Mouse (Mus musculus) small intestine, adult 2 months (tissue): ENCODE measurements around the gene Mesp1. TPM values are rescaled to one million over a fixed set of nuclear protein-coding genes. Genes with fewer than 3 reads are reported as not detected.

Experiments
- H3K27ac ChIP-seq: fragments of 200-500 bp; 2 replicates; pipeline ENCODE4 v1.5.1; 2012; ENCODE audit warnings: low read depth, low read length, control low read depth, inconsistent platforms; ENCODE audit not compliant: insufficient read depth
- H3K27me3 ChIP-seq: fragments of 200-500 bp; 2 replicates; pipeline ENCODE4 v1.6.1; 2012; ENCODE audit warnings: mild to moderate bottlenecking, moderate library complexity, low read length, inconsistent platforms; ENCODE audit not compliant: control insufficient read depth, insufficient read depth
- H3K36me3 ChIP-seq: fragments of 200-500 bp; 2 replicates; pipeline ENCODE4 v1.6.1; 2012; ENCODE audit warnings: mild to moderate bottlenecking, low read length, control low read depth, inconsistent platforms; ENCODE audit not compliant: control insufficient read depth, insufficient read depth
- H3K4me1 ChIP-seq: fragments of 200-500 bp; 2 replicates; pipeline ENCODE4 v1.6.1; 2012; ENCODE audit warnings: low read length, inconsistent platforms, mixed read lengths; ENCODE audit not compliant: control insufficient read depth, insufficient read depth, insufficient read length
- H3K4me3 ChIP-seq: fragments of 200-500 bp; 2 replicates; pipeline ENCODE4 v1.5.1; 2012; ENCODE audit warnings: low read depth, mild to moderate bottlenecking, control low read depth, inconsistent platforms, low read length, moderate library complexity
- CTCF ChIP-seq: fragments of 200-500 bp; IDR thresholded peaks from 2 replicates; pipeline ENCODE4 v1.5.1; 2012; ENCODE audit warnings: low read depth, mild to moderate bottlenecking, control low read depth, inconsistent platforms, low read length, moderate library complexity, mixed read lengths; ENCODE audit not compliant: insufficient replicate concordance, insufficient read length; ENCODE audit errors: extremely low read depth
- POLR2A ChIP-seq: fragments of 200-500 bp; IDR thresholded peaks from 2 replicates; pipeline ENCODE4 v1.6.1; 2012; ENCODE audit warnings: low read depth, mild to moderate bottlenecking, control low read depth, inconsistent platforms, low read length, moderate library complexity
- WGBS: fragments of 180-500 bp; shearing (Covaris S2); methylation state at CpG from one replicate; pipeline ENCODE4 v1.1.7; 2018; 5-methylcytosine and 5-hydroxymethylcytosine counted together
- polyA plus RNA-seq: library from polyadenylated mRNA; depleted of rRNA; stranded (reverse); fragments of >200 nt; gene quantifications from 2 replicates; pipeline ENCODE4 v1.2.3, GENCODE M21; 2012

Mesp1 gene
- polyA plus RNA-seq, 1 experiment = 1.2 TPM

GRCm38 (mm10) chr7:79828341-79828740 is 34.8 kb upstream of the Mesp1 start:
- H3K27me3 ChIP-seq = no peaks in the 10 kb centered on the region
- H3K4me3 ChIP-seq = no peak overlapping the region
- no peak overlapping the region for H3K27ac ChIP-seq
- H3K4me1 ChIP-seq = no peaks in the 10 kb centered on the region; the same call in 1 of the 2 replicates
- peaks cover 70% of the 10 kb centered on the region for H3K36me3 ChIP-seq
- WGBS = 80% methylated on average over 3 of the region's 3 CpGs
- TF ChIP-seq CTCF (no peak), POLR2A (no peak)

GRCm38 (mm10) chr7:79822092-79822695 is 28.6 kb upstream of the Mesp1 start:
- Histone ChIP-seq H3K4me3 (no peak overlapping the region), H3K36me3 (peaks cover 56% of the 10 kb centered on the region), H3K27ac (no peak overlapping the region), H3K4me1 (no peaks in the 10 kb centered on the region; the same call in 1 of the 2 replicates), H3K27me3 (no peaks in the 10 kb centered on the region)
- WGBS = 83% methylated on average over 12 of the region's 12 CpGs
- TF ChIP-seq POLR2A (no peak), CTCF (no peak)

- Histone ChIP-seq H3K27me3 (no peaks in the 10 kb centered on the region), H3K4me3 (no peak overlapping the region), H3K4me1 (no peaks in the 10 kb centered on the region; the same call in 1 of the 2 replicates), H3K27ac (no peak overlapping the region), H3K36me3 (peaks cover 34% of the 10 kb centered on the region)
- WGBS = 78% methylated on average over 11 of the region's 11 CpGs
- TF ChIP-seq CTCF (no peak), POLR2A (no peak)
Measured at GRCm38 (mm10) chr7:79819996-79820395, 26.4 kb upstream of the Mesp1 start.

GRCm38 (mm10) chr7:79819515-79819914 is 25.9 kb upstream of the Mesp1 start:
- H3K27ac ChIP-seq = no peak overlapping the region
- no peak overlapping the region for H3K4me3 ChIP-seq
- no peaks in the 10 kb centered on the region for H3K27me3 ChIP-seq
- peaks cover 30% of the 10 kb centered on the region for H3K36me3 ChIP-seq
- 15% methylated on average over 4 of the region's 4 CpGs for WGBS
- no peak for TF ChIP-seq CTCF
- H3K4me1 ChIP-seq = no peaks in the 10 kb centered on the region; the same call in 1 of the 2 replicates

DNA sequence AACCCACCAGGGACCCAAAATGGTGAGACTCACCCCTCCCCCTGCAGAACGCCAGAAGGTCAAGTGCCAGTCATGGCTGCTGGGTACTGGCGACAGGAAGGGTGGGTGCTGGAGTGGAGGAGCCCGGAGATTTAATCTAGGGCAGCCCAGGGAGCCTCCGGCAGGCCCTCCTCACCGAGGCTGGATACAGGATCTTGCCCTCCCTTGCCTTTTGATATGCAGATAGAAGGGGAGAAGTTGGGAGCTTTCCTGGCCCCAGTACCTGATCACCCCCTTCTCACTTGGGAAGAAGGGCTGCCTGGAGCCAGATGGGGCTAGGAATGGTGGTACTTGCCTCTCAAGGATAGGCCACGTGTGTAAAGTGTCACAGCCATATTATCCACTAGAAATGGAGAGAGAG is 24.7 kb upstream of the Mesp1 start:
- no peak overlapping the region for H3K4me3 ChIP-seq
- 65% methylated on average over 6 of the region's 6 CpGs for WGBS
- H3K27ac ChIP-seq = no peak overlapping the region
- no peaks in the 10 kb centered on the region; the same call in 1 of the 2 replicates for H3K4me1 ChIP-seq
- H3K36me3 ChIP-seq = peaks cover 21% of the 10 kb centered on the region
- TF ChIP-seq CTCF = no peak
- TF ChIP-seq POLR2A = no peak
- H3K27me3 ChIP-seq = no peaks in the 10 kb centered on the region

GRCm38 (mm10) chr7:79813409-79813808 is 19.8 kb upstream of the Mesp1 start:
- 18% methylated on average over 1 of the region's 1 CpGs for WGBS
- Histone ChIP-seq H3K27me3 (no peaks in the 10 kb centered on the region; the same call in 1 of the 2 replicates), H3K27ac (no peak overlapping the region), H3K36me3 (no peaks in the 10 kb centered on the region), H3K4me1 (peaks cover 6% of the 10 kb centered on the region), H3K4me3 (no peak overlapping the region)
- TF ChIP-seq POLR2A (no peak), CTCF (no peak)

GRCm38 (mm10) chr7:79810611-79811506 is 17.3 kb upstream of the Mesp1 start, which contains the start of gene Mesp2:
Gene Mesp2, plus strand, starts transcription at chr7:79810727.
- Histone ChIP-seq H3K36me3 (no peaks in the 10 kb centered on the region), H3K4me1 (peaks cover 6% of the 10 kb centered on the region), H3K27me3 (no peaks in the 10 kb centered on the region; the same call in 1 of the 2 replicates), H3K4me3 (peak within 1 kb of the TSS; percentile 47), H3K27ac (no peak within 1 kb of the TSS)
- TF ChIP-seq POLR2A = no peak
- TF ChIP-seq CTCF = no peak
- 20% methylated on average over 71 of the region's 71 CpGs for WGBS
